Mouse (Mus musculus): ENCODE measurements at regions not wholly inside any gene's neighbourhood (a gene's known extent, or its start where the extent isn't known, plus 50 kb on each side); places are given as distances from the start of the nearest gene placed in this dataset.
"Not testable (repeated sequence)": the region's sequence is repeated elsewhere in the genome, so short reads cannot be mapped to it uniquely, and the experiment has no call there.

DNA sequence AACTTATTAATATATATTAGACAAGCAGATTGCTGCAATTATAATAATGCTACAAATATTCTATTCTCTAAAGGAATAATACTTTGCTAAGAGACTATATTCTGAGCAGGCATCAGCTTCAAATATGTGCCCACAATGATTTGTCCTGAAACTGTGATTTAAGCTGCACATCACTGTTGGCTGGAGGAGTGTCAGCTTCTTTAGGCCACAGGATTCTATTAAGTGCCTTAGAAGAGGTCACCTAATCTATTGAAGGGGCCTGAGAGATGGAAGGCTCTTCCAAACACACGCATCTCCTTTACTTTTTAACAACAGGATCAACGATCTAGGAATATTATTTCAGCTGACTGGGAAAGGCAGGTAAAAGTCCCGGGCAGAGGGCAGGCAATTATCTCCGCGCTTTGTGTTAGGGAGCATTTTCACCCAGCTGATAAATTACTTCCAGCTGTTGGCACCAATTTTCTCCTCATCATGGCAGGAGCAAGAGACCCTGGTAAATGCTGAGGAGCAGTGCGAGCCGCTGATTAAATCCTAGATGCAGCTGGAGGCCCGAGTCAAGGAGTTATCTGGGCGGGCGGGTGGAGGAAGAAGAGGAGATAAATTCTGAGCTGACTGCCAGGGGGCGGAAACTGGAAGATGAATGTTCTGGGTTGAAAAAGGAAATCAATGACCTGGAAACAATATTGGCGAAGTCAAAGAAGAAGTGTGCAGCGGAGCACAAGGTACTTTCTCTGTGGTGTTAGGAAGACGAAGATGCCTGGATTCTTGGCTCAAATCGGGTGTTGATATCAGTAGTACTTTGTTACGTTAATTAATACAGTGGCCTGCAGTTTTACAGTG is 290.9 kb upstream of the Ift57 start:
- intact Hi-C loops (cut with DNase I): no loop called here
- no peak for DNase-seq (ENCODE audit: low spot score)

DNA sequence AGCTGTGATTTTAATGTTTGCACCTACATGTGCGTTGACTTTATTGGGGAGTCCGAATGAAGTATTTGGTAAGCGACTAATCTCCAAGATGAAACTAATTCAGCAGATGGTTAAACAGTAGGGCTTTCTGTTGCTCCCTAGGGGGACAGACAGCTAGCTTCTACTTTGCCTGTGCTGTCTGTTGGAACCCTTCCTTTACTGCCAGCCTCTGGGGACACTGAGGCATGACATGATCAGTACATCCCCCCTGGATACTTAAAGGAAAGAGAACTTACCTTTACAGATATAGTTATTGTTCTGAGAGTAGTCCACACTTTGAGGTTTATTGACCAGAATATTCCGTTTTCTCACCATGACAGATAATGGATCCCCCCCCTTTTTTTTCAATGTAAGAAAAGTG is 289.8 kb upstream of the Ift57 start:
- DNase-seq (ENCODE audit: low spot score): no peak
- intact Hi-C loops (cut with DNase I): no loop called here

DNA sequence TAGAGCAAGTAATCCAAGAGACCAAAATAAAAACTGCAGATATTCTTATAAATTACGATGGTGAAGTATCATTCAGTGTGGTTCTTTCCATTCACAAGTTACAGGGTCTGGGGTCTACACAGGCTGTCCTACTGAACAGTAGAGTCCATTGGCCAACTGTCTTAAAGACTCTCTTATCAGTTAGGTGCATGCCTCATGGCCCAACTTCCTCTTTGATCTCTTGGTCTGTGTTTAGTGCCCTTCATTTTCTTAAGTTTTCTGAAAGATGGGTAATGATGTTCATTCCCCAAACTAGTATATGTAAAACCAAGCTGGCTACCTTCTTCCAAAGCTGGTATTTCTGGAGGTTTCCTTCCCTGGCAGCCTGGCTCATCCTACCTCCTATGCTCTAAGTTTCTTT is 268.7 kb upstream of the Ift57 start:
- DNase-seq (ENCODE audit: low spot score): no peak
- intact Hi-C loops (cut with DNase I): no loop called here

DNA sequence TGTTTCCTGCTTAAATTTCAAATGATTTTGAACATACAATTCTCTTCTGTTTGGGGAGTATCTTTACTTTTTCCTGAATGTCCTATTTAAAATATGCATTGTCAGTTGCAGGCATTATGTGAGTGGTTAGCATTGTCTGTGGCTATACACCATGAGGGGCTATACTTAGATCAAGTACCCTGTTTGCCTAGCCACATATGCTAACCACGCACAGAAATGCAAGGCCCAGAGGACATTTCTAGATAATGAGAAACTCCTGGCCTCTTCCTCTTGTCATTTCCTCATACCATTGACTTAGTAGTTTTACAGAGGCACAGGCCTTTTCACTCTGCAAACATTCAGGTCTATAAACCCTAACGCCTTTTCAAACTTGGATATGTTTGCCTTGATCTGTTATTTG is 267.1 kb upstream of the Ift57 start:
- DNase-seq (ENCODE audit: low spot score): no peak

DNA sequence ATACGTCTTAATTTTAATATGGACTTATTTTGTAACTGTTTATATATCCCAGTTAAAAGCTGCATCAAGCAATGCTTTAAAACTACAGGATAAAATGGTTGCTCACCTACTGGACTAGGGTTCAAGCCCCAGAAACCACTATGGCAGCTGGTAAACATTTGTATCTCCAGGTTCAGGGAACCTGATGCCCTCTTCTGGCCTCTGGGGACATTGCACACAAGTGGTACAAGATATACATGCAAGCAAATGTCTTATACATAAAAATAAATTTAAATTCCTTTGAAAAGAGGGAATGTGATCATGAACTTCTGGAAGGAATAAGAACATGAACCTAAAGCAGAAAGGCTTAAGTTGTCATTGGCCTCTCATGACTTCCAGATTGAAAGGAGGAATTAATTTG is 257.8 kb upstream of the Ift57 start:
- intact Hi-C loops (cut with DNase I): no loop called here
- DNase-seq (ENCODE audit: low spot score): no peak

More for the DNA sequence above, 267.1 kb upstream of the Ift57 start:
- intact Hi-C loops (cut with DNase I): no loop called here

DNA sequence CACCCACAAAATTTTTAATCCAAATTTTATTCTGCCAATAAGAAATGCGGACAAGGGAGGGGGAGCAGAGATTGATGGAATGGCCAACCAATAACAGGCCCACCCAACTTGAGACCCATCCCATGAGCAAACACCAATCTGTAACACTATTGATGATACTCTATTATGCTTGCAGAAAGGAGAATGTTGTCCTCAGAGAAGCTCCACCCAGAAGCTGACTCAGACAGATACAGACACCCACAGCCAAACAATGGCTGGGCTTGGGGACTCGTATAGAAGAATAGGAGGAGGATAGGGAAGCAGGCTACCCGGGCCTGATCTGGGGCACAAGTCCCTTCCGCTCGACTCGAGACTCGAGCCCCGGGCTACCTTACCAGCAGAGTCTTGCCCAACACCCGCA is 251.7 kb upstream of the Ift57 start:
- intact Hi-C loops (cut with DNase I): not testable (repeated sequence)

DNA sequence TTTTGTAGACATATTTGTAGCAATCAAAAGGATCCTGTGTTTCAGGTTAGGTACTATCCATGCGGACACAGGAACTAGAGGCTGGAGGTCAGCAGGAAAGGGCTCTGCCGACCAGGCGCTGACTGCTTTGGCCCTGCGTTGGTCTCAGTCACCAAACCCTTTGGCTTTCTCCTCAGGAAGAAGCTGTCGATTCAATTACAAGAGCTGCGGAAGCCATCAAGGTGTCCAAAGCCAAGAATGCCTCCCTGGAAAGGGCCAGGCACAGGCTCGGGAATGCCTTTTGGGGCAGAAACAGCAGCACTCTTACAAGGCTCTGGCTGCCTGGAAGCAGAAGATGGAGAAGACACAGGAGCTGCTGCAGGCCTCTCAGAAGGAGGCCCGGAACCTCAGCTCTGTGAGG is 205.2 kb upstream of the Ift57 start:
- intact Hi-C loops (cut with DNase I): loop anchor here (10.0 kb wide), 1 partner anchor 1241 kb away; no protein-coding TSS in a partner anchor
- no peak for DNase-seq (ENCODE audit: low spot score)

More for the DNA sequence above, 251.7 kb upstream of the Ift57 start:
- DNase-seq (ENCODE audit: low spot score): not testable (repeated sequence)

DNA sequence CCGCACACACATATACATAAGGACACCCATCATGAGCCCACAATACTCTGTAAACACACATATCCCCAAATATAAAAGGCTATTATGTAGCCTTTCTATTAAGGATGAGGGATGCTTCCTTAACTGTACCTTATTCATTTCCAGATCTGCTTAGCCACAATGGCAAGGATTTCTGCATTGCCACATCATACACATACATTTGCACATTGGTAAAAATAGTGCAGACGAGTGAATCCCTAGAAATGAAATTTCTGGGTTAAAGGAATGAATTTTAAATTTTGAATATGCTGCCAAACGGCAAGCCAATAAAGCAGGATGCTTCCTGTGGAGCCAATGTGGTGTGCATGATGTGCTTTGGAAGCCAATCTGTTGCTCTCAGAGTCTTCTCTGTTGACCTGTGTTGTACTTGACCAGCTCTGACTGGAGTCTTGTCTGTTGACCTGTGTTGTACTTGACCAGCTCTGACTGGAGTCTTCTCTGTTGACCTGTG is 201.5 kb upstream of the Ift57 start:
- intact Hi-C loops (cut with DNase I): loop anchor here (10.0 kb wide), 1 partner anchor 1237 kb away; no protein-coding TSS in a partner anchor
- DNase-seq (ENCODE audit: low spot score): no peak

DNA sequence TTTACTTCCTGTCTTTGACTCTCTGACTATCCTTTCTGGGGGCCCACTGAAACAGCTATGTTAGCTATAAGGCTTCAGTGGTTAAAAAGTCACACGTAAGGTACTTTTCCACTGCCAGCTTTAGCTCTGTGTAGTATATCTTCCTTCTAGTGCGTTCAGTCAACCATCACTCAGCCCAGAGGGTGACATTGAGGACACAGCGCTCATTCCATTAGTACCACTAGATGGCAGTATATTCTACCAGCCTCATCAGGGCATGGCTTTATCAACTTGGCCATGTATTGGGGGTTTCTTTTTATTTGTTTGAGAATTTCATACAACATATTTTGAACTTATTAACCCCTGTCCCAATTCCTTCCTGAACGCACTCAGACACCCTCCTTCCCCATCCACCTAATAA is 198.2 kb upstream of the Ift57 start:
- no peak for DNase-seq (ENCODE audit: low spot score)
- intact Hi-C loops (cut with DNase I): loop anchor here (5.0 to 10.0 kb wide), 3 partner anchors 254 to 741 kb away; no protein-coding TSS in a partner anchor

DNA sequence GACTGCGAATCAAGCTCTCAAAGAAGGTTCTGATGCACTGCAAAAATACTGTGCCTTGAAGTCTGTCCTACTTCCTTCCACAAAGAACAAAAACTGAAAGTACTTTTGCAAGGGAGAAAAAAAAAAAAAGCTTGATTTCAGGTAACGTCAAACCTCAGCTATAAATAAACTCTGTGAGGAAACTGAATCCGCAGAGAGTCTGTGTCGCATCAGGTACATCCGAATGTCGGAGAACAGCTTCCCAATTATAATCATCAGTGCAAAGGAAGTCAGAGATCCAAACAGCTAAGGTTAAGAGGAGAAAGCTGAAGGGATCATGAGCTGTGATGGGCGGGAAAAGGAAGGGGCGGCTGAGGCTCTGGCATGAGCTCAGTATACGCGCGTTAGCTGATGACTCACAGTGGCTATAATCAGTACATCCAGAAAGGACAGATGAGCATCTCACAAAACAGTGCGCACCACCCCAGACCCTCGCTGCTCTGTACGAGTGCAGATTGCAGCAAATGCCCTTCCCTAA is 195.1 kb upstream of the Ift57 start:
- DNase-seq (ENCODE audit: low spot score): no peak
- intact Hi-C loops (cut with DNase I): loop anchor here (5.0 to 10.0 kb wide), 3 partner anchors 251 to 738 kb away; no protein-coding TSS in a partner anchor

DNA sequence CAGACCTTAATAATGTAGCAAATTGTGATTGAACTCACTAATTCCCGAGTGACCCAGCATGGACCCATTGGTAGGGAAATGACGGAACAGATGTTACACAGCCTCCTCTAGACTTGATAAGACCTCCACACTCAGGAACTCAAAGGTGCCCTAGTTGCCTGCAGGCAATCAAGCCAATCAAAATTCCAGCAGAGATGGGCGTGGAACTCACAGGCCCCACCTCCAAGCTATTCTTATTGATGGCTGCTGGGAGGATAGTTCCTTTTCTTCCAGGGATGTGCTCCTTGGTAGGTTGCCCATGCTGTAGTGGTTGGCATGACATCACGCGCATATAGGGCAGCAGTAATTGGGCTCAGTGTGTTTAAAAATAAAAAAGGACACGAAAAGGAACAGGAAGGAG is 194.4 kb upstream of the Ift57 start:
- no peak for DNase-seq (ENCODE audit: low spot score)
- intact Hi-C loops (cut with DNase I): loop anchor here (5.0 to 10.0 kb wide), 3 partner anchors 250 to 738 kb away; no protein-coding TSS in a partner anchor

DNA sequence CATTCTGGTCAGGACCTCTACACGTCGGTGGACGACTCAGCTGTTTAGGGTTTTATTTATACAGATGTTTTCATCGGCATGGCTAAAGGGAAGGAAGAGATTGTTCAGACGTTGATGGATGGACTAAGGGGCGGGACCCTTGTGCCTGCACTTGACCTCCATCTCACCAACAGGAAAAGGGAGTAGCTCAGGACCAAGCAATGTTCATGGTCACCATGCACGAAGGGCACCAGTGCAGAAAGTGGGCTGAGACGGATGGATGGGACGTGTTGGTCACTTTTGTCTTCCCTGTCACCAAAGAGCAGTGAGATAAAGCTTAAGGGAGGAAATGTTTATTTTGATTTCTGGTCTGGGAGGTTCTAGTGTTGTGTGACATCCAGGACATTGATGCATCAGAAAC is 193.8 kb upstream of the Ift57 start:
- no peak for DNase-seq (ENCODE audit: low spot score)
- intact Hi-C loops (cut with DNase I): loop anchor here (10.0 kb wide), 1 partner anchor 250 kb away; no protein-coding TSS in a partner anchor

DNA sequence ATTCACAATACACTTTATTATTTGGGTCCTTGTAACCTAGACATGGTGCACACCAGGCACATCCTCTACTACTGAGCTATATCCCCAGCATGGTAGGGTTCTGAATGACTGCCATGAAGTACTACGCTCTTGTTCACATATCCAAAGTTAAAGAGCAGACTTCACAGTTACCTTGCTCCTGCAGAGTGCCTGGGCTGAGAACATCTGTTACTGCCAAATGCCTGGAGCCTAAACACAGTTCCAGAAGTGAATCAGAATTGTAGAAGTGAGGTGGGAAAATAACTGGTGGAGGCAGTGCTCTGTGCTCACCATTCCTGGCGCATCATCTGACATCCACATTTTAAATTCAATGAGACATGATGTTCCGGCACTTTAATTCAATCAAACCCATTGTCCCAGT is 180.2 kb upstream of the Ift57 start:
- DNase-seq (ENCODE audit: low spot score): no peak
- intact Hi-C loops (cut with DNase I): no loop called here

DNA sequence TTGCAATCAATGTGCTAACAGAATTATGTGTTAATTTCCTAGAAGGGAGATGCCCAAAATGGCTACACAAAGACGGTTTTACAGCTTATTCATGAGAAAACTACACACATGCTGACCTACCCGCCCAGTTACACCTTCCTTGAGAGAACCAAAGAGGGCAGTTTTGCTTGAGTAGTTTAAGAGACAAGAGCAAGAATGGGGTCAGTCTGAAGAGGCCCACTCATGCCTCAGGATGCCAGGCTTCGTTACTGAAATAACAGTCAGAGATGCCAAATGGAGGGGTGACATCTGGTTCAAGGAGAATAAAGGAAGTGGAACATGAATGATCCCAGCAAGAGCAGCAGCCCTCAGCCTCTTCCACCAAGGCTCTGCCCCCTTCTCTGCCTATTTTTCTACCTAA is 178.6 kb upstream of the Ift57 start:
- DNase-seq (ENCODE audit: low spot score): no peak
- intact Hi-C loops (cut with DNase I): loop anchor here (10.0 kb wide), 1 partner anchor 174 kb away; the partner anchor contains the start of gene Ift57

DNA sequence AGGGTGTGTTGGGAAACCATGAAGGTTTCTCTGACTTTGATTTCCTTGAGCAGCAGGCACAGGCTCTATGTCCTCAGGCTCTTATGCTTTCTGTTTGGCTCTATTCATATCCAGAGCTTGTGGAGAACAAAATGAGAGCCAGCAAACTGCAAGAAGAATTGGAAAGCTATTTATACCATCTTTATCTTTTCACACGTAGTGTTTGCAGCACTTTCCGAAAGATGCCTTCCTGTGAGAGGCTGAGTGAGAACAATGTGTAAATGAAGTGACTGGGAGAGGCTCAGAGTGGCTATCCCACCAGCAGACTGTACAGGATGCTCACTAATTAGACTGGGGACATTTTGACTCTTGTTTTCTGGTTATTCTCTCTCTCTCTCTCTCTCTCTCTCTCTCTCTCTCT is 177.3 kb upstream of the Ift57 start:
- intact Hi-C loops (cut with DNase I): loop anchor here (10.0 kb wide), 1 partner anchor 173 kb away; the partner anchor contains the start of gene Ift57
- DNase-seq (ENCODE audit: low spot score): no peak

DNA sequence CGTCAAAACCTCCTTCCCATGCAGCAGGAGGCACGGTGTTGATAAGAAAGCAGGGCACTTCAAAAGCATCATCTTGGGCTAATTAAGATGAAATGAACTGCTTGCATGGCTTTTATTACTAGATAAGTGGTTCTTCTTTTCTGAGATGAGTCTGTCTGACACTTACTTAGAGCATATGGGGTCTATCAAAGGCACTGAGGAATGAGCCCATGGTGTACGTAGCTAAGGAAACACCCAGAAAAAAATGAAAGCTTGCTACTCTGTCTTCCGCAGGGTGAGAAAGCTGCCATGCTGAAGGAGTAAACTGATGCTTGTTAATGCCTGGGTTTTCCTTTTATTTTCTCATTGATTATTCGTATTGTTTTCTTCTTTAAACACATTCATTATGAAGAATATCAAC is 176.5 kb upstream of the Ift57 start:
- intact Hi-C loops (cut with DNase I): loop anchor here (10.0 kb wide), 1 partner anchor 172 kb away; the partner anchor contains the start of gene Ift57

DNA sequence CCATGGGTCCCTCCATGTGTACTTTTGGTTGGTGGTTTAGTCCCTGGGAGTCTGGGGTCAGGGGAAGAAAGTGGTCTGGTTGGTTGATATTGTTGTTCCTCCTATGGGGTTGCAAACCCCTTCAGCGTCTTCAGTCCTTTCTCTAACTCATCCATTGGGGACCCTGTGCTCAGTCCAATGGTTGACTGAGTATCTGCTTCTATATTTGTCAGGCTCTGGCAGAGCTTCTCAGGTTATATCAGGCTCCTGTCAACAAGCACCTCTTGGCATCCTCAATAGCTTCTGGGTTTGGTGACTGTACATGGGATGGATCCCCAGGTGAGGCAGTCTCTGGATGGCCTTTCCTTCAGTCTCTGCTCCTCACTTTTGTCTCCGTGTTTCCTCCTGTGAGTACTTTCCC is 170.4 kb upstream of the Ift57 start:
- DNase-seq (ENCODE audit: low spot score): not testable (repeated sequence)
- intact Hi-C loops (cut with DNase I): loop anchor here (10.0 kb wide), 1 partner anchor 166 kb away; the partner anchor contains the start of gene Ift57

More for the DNA sequence above, 176.5 kb upstream of the Ift57 start:
- no peak for DNase-seq (ENCODE audit: low spot score)

DNA sequence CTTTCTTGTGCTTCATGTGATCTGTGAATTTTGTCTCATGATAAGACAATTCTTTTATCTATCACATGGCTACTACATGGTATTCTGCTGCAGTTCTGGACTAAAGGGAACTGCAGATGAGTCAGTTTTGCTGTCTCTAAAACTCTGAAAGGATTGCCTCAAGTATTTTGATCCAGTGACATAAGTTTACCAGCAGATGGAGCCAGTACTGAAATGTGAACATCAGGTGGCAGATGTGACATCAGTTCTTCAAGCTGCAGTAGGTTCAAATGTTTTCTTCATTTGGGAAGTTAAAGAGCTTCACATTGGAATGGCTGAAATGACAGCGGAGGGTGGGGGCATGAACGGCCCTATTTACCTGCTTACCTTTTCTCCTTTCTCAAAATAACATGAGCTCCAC is 170.0 kb upstream of the Ift57 start:
- DNase-seq (ENCODE audit: low spot score): no peak
- intact Hi-C loops (cut with DNase I): loop anchor here (10.0 kb wide), 1 partner anchor 166 kb away; the partner anchor contains the start of gene Ift57

DNA sequence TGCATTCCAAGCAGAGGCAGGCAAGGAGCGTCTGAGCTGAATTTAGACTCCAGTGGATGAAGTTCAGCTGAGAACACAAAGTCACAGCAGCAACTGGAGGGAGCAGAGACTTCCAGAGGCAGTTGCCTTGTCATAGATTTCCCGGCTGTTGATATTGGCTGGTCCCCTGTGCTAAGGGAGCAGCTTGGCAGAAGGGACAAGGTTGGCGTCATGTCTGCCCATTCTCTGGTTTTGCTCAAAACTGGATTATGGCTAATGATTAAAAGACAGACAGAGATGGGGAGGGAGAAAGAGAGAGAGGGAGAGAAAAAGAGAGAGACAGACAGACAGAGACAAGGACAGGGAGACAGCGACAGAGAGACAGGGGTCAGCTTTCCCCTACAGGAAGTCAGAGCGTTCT is 169.0 kb upstream of the Ift57 start:
- DNase-seq (ENCODE audit: low spot score): no peak
- intact Hi-C loops (cut with DNase I): no loop called here

DNA sequence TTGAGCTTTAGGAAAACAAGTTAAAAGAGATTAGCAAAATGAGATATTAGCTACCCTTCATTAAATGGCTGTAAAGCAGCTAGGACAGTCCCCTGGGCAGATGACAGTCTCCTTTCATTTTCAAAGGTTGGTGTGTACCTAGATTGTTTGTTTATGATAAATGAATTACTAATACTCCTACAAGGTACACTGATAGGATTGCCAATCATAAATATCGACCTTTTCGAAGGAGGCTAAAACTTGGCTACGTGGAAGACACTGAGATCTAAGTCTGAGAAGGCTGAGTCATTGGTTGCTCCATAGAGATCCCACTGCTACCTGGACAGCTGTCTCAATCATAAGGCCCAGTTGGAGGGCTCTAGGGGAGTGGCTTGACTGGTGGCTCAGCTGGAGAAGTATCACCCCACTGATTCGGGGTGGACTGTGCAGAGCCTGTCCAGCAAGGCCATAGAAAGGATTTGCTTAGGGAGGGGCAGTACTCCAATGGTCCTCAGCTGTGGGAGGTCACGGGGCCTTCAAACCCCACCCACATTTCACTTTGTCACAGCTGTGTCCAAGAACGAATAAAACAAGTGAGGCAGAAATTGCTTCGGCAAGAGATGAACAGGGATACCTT is 166.9 kb upstream of the Ift57 start:
- intact Hi-C loops (cut with DNase I): no loop called here

More for the DNA sequence above, 166.9 kb upstream of the Ift57 start:
- no peak for DNase-seq (ENCODE audit: low spot score)

Data from heart, postnatal 25 days (tissue).